Mouse (Mus musculus): ENCODE measurements around the gene 2310009B15Rik.

DNA sequence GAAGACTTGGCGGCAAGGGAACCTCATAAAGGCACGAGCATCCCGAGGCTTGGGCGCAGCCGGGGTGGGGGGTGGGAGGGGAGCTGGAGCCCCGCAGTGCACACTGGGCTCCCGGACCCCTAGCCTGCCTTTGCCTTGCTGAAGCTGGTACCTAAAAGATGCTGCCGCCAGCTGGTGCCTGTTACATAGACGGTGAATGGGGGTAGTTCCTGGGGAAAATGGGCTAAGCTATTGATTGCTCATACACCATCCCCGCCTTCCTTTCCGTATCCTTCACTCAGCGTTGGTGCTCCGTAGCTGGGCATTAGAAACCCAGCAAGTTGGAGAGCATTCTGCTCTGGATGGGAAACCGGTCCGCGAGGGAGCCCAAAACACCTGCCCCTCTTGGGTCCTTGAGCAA, 8.6 kb downstream of the 2310009B15Rik start:
- TF ChIP-seq CTCF (IDR thresholded peaks at IDR 0.05; ENCODE audit: control insufficient read depth, insufficient read depth, insufficient read length) (no peak), MAX (IDR thresholded peaks at IDR 0.05) (no peak), USF1 (IDR thresholded peaks at IDR 0.05; ENCODE audit: low read depth) (no peak), CEBPB (IDR thresholded peaks at IDR 0.05; ENCODE audit: low read depth) (no peak)
